Mouse (Mus musculus) midbrain, embryonic 11.5 days (tissue): ENCODE data around the gene Lypla2. TPM values are rescaled to one million over a fixed set of nuclear protein-coding genes. Genes with fewer than 3 reads are reported as not detected.

ENCODE experiments used
- ATAC-seq: fragments of 200-750 bp; cut with Nextera tagmentation; 2 replicates; pipeline ENCODE4 v1.8.0; 2017; ENCODE audit warnings: moderate TSS enrichment, moderate library complexity; ENCODE audit not compliant: low FRiP score
- DNase-seq: peaks from one replicate; pipeline ENCODE4 v3.0.0; 2015; ENCODE audit warnings: low spot score; ENCODE audit errors: missing footprints
- H3K27ac ChIP-seq: fragments of 300-500 bp; sonication (generic); 2 replicates; pipeline ENCODE4 v1.5.1; 2014; ENCODE audit warnings: low read depth, low read length
- H3K27me3 ChIP-seq: fragments of 300-500 bp; sonication (generic); 2 replicates; pipeline ENCODE4 v1.6.1; 2014; ENCODE audit warnings: mild to moderate bottlenecking, low read length, moderate library complexity, mixed read lengths; ENCODE audit not compliant: control insufficient read depth, insufficient read depth
- H3K36me3 ChIP-seq: fragments of 300-500 bp; sonication (generic); 2 replicates; pipeline ENCODE4 v1.6.1; 2014; ENCODE audit warnings: mild to moderate bottlenecking, low read length, moderate library complexity, mixed read lengths; ENCODE audit not compliant: control insufficient read depth, insufficient read depth
- H3K4me1 ChIP-seq: fragments of 300-500 bp; sonication (generic); 2 replicates; pipeline ENCODE4 v1.6.1; 2014; ENCODE audit warnings: low read length; ENCODE audit not compliant: control insufficient read depth, insufficient read depth
- H3K4me2 ChIP-seq: fragments of 300-500 bp; sonication (generic); 2 replicates; pipeline ENCODE4 v1.6.1; 2014; ENCODE audit warnings: mild to moderate bottlenecking, moderate library complexity
- H3K4me3 ChIP-seq: fragments of 300-500 bp; sonication (generic); 2 replicates; pipeline ENCODE4 v1.5.1; 2014; ENCODE audit warnings: low read depth, low read length
- H3K9ac ChIP-seq: fragments of 300-500 bp; sonication (generic); 2 replicates; pipeline ENCODE4 v1.6.1; 2014; ENCODE audit warnings: low read length
- H3K9me3 ChIP-seq: fragments of 300-500 bp; sonication (generic); 2 replicates; pipeline ENCODE4 v1.6.1; 2016; ENCODE audit warnings: low read length; ENCODE audit not compliant: control insufficient read depth
- WGBS: fragments of 180-500 bp; shearing (Covaris S2); extraction: QIAGEN DNeasy Blood & Tissue Kit; methylation state at CpG from one replicate; pipeline ENCODE4 v1.1.7; 2014; 5-methylcytosine and 5-hydroxymethylcytosine counted together
- polyA plus RNA-seq: library from polyadenylated mRNA; unstranded; fragments of >200 nt; fragmentation: Nextera tagmentation; extraction: Ambion mirVana; gene quantifications from 2 replicates; pipeline ENCODE4 v1.2.1, GENCODE M21; 2014

Gene Lypla2
- 136 and 144 TPM in 2 replicates for polyA plus RNA-seq

DNA sequence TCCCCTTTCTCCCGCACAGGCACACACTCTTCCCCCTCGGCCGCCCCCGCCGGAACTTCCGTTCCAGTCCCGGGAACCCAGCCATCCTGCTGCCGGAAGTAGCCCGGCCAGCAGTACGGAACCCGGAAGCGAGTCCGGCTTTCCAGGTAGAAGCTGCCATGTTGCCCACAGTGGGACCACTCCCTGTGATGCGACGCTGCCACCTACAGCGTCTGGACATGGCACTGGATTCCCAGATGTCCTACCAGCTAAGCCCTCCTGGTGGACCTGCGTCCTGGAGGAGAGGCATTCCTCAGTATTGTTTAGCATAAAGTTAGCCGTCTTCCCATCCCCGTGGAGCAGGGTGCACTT is at the start of gene Lypla2:
Gene Lypla2 (minus strand): TSS at position 71 of the 351 bp plus-strand sequence.
- Histone ChIP-seq H3K4me3 (peak within 1 kb of the TSS; percentile 94), H3K27ac (peak within 1 kb of the TSS; percentile 11; the same call in 1 of the 2 replicates), H3K9ac (peak within 1 kb of the TSS; percentile 81), H3K4me1 (peaks cover 12% of the 10 kb centered on the region), H3K36me3 (peaks cover 26% of the 10 kb centered on the region), H3K4me2 (peak within 1 kb of the TSS; percentile 99), H3K27me3 (no peaks in the 10 kb centered on the region), H3K9me3 (no peaks in the 10 kb centered on the region)
- peak; percentile 80 for ATAC-seq
- peak; percentile 94 for DNase-seq
- WGBS = 2% methylated on average over 19 of the region's 19 CpGs

DNA sequence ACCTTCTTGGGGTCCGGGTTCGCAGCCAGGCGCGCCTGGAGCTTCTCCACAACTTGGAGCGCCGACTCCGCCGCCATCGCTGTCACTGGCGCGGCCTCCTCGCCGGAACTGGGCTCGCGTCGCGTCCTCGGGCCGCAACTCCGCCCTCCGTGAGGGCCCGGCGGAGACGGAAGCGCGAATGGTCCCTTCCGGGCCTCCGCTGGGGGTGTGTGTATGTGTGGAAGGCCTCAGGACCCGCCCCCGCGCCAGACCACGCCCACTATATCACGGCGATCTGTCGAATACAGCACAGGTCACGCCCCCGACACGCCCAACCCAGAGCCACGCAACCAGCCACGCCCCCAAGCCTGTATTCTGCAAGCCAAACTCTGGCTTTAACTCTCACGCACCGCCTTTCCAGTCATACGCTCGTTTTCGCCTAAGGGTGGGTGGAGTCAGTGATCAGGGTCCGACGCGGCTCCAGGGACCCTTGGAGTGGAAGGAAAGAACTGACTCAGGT is 49.2 kb upstream of the Lypla2 start, which contains the start of gene Eloa:
Gene Eloa (minus strand): TSS at position 215 of the 499 bp plus-strand sequence.
- Histone ChIP-seq H3K9me3 (no peaks in the 10 kb centered on the region), H3K4me1 (peaks cover 8% of the 10 kb centered on the region), H3K27me3 (no peaks in the 10 kb centered on the region), H3K36me3 (no peaks in the 10 kb centered on the region), H3K4me3 (peak within 1 kb of the TSS; percentile 99), H3K9ac (peak within 1 kb of the TSS; percentile 96), H3K27ac (peak within 1 kb of the TSS; percentile 40; the same call in 1 of the 2 replicates), H3K4me2 (peak within 1 kb of the TSS; percentile 77)
- under 1% methylated on average over 48 of the region's 48 CpGs for WGBS
- ATAC-seq = peak; percentile 99
- DNase-seq = peak; percentile 100

DNA sequence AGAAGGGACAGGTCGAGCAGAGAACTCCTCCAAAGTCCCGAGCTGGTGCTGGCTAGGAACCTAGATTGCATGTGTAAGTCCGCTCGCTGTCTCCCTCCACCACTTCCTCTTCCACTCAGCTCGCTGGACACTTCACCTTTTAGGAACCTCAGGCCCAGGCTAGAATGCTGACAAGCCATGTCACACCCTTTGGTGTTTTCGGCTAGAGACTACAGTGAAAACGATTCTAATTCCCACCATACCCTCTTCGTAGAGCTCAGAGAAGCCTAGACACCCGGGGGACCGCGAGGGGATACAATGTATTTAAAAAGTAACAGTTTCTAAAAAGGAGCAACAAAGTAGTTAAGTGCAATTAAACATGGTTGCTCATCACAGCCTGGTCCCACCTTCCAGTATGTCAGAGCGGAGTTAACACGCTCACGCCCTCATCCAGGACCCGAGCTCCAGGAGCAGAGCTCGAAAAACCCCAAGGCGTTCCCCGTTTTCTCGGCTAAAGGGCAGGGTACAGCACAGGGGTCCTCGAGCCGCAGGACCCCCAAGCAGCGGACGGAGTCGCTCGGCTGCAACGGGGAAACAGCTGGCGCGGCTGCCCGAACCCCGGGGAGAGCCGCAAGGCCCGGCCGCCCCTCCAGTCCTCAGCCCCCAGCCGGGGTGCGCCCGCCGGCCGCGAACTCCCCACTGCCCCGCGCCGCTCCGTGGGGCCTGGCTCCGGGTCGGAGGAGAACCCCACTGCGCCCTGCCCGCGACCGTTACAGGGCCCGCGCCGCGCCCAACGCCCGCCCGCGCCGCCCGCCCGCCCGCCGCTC is 48.5 kb upstream of the Lypla2 start:
- H3K36me3 ChIP-seq = no peaks in the 10 kb centered on the region
- H3K9ac ChIP-seq = peak overlapping the region; percentile 96
- no peaks in the 10 kb centered on the region for H3K9me3 ChIP-seq
- WGBS = 2% methylated on average over 58 of the region's 62 CpGs
- H3K27me3 ChIP-seq = no peaks in the 10 kb centered on the region
- peak overlapping the region; percentile 99 for H3K4me3 ChIP-seq
- H3K27ac ChIP-seq = peak overlapping the region; percentile 40; the same call in 1 of the 2 replicates
- DNase-seq (peak; percentile 88), ATAC-seq (peak; percentile 81)
- H3K4me1 ChIP-seq = peaks cover 8% of the 10 kb centered on the region
- H3K4me2 ChIP-seq = peak overlapping the region; percentile 77

DNA sequence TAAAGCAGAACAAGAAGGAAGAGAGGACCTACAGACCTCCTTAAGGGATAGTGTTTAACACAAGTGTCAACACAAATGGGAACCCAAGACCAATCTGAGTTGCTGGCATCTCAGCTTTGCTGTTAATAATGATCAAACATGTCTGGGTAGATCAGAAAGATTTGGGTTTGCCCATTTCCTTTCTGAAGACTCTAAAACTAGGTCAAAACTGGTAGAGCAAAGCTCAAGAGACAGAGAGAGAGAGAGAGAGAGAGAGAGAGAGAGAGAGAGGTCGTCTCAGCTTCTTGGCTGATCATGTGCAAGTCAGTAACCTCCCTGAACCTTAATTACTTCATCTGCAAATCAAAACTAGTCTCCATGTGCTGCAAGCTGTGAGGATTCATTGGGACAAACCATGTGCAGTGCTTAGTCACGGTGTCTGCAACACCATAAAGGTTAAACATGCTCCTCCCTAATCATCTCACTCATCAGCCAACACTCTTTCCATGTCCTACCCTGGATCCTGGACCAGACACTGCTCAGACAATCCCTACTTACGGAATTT is 43.7 kb upstream of the Lypla2 start:
- DNase-seq (no peak), ATAC-seq (no peak)
- Histone ChIP-seq H3K4me3 (no peak overlapping the region), H3K27me3 (no peaks in the 10 kb centered on the region), H3K9ac (no peak overlapping the region), H3K4me1 (peaks cover 8% of the 10 kb centered on the region), H3K36me3 (peaks cover 5% of the 10 kb centered on the region; the same call in 1 of the 2 replicates), H3K27ac (no peak overlapping the region), H3K9me3 (no peaks in the 10 kb centered on the region), H3K4me2 (no peak overlapping the region)
- WGBS = 82% methylated on average over 3 of the region's 3 CpGs

DNA sequence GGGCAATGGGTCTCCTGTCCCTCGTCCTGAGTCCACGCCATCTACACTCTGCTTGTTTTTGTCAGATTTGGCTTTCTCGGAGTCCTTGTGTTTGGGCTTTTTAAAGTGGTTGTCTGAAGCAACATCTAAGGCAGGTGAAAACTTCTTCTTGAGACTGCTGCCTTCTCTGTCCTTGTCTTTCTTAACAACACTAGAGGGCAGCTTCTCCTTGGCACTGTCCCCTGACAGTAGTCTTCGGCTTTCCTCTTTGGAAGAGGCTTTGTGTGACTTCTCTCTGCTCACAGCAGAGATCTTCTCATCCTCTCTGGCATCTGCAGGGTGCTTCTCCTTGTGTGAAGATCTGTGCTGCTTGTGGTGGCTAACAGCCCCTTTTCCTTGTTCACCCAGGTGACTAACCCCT is 38.2 kb upstream of the Lypla2 start:
- no peaks in the 10 kb centered on the region for H3K4me1 ChIP-seq
- H3K9me3 ChIP-seq = no peaks in the 10 kb centered on the region
- no peak overlapping the region for H3K27ac ChIP-seq
- H3K4me3 ChIP-seq = no peak overlapping the region
- H3K4me2 ChIP-seq = no peak overlapping the region
- no peak for ATAC-seq
- no peaks in the 10 kb centered on the region for H3K27me3 ChIP-seq
- no peak overlapping the region for H3K9ac ChIP-seq
- peak; percentile 33 for DNase-seq
- WGBS = 91% methylated on average over 4 of the region's 4 CpGs
- H3K36me3 ChIP-seq = peaks cover 32% of the 10 kb centered on the region

DNA sequence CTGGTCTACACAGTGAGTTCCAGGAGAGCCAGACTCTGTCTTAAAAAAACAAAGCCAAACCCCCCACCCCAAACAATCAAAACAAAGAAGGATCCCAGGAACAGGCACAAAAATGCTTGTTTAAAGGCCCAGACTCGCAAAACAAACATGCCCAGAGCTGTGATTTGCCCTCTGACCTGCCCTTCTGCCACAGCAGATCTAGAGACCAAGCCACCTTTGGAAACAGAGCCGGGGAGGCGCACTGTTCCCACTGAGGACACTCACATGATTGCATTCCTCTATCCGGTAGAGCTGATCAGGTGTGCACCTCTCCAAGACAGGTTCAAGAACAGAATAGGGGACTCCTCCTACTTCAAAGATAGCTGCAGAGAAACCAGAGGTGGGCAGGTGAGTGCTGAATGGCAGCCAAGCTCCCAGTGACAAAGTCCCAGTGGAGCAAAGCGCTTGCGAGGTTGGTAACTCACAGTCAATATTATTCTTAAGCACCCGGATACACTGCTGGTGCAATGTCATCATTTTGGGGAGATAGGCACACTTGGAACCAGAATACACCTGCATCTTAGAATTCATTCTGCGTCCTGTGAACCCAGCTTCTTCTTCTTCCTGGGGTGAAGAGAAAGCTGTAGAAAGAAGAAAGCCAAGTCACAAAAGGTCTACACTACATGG is 36.5 kb upstream of the Lypla2 start:
- ATAC-seq (no peak), DNase-seq (peak; percentile 70)
- Histone ChIP-seq H3K36me3 (peaks cover 38% of the 10 kb centered on the region), H3K9me3 (no peaks in the 10 kb centered on the region), H3K4me3 (no peak overlapping the region), H3K9ac (no peak overlapping the region), H3K27ac (no peak overlapping the region), H3K27me3 (no peaks in the 10 kb centered on the region), H3K4me2 (no peak overlapping the region), H3K4me1 (no peaks in the 10 kb centered on the region)
- WGBS = 88% methylated on average over 8 of the region's 8 CpGs

DNA sequence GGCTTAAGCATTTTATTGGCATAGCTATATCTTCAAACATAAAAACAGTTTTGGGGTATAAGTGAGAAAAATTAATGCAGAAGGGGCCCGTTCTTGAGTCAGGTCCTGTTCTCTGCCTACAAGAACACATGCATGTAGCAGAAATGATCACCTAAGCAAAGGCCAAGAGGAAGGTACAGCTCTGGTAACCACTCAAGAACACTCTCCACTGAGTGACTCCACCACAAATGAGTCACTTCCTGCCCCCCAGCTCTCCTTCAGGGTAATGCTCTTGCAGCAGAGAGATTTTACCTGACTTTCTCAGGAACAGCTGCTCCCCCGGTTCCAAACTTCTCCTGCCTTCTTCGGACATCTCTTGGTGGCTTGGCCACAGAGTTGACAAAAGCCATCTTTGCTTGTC is 34.4 kb upstream of the Lypla2 start:
- H3K9me3 ChIP-seq = no peaks in the 10 kb centered on the region
- no peaks in the 10 kb centered on the region for H3K4me1 ChIP-seq
- H3K27me3 ChIP-seq = no peaks in the 10 kb centered on the region
- peak; percentile 71 for DNase-seq
- peaks cover 47% of the 10 kb centered on the region for H3K36me3 ChIP-seq
- 94% methylated on average over 3 of the region's 3 CpGs for WGBS
- H3K4me2 ChIP-seq = no peak overlapping the region
- H3K27ac ChIP-seq = no peak overlapping the region
- no peak for ATAC-seq
- H3K9ac ChIP-seq = no peak overlapping the region
- no peak overlapping the region for H3K4me3 ChIP-seq

DNA sequence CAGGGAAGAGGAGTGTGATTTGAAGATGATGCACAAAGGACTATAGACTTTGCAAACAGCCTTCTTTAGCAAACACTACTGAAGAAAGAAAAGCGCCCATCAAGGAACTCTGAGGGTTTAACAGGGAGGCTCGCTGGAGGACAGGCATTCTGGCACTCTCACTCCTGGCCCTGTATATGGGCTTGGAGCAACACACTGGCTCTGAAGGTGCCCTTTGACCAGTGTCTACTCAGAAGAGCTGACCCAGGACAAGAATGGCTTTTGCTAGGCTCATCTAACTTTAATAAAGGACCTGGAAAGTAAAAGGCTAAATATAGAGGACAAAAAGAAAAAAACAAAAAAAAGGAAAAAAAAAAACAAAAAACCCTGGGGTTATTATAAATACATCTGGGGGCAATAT is 32.5 kb upstream of the Lypla2 start:
- Histone ChIP-seq H3K4me3 (no peak overlapping the region), H3K27me3 (no peaks in the 10 kb centered on the region), H3K36me3 (peaks cover 38% of the 10 kb centered on the region), H3K9me3 (no peaks in the 10 kb centered on the region), H3K4me1 (no peaks in the 10 kb centered on the region), H3K27ac (no peak overlapping the region), H3K4me2 (no peak overlapping the region), H3K9ac (no peak overlapping the region)
- WGBS = 88% methylated on average over 2 of the region's 2 CpGs
- ATAC-seq = no peak
- no peak for DNase-seq
